Mouse (Mus musculus): ENCODE data around the gene Arid4a. TPM values are rescaled to one million over a fixed set of nuclear protein-coding genes. Genes with fewer than 3 reads are reported as not detected.
A peak's percentile ranks its signal among the peaks of the same experiment; 100 is the strongest.

Gene Arid4a
- polyA plus RNA-seq, 1 experiment from 2014 or later, result 31.6 TPM

DNA sequence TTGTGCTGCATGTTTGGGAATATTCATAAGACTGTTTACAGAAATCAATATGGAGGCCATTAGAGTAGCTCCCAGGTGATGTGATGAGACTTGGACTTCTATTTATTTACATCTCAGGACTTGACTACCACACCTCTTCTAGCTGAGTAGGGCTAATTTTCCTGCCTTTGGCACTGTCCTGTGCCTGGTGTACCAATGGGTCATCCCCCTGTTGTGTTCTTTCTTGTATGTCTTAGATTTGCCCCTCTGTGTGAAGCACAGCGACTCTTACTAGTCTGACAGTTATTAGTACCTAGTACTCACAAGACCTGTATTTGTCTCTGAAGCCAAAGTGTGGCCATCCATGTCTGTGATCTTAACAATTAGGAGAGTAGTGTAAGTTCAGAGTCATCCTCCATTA lies 26.7 kb downstream of the Arid4a start:
- Histone ChIP-seq H3K36me3 (ENCODE audit: control insufficient read depth, insufficient read depth, low read length) (peaks cover 28% of the 10 kb centered on the region), H3K27ac (ENCODE audit: low read depth, low read length) (no peak overlapping the region), H3K27me3 (replicated peaks; ENCODE audit: control insufficient read depth, insufficient read depth, low read length) (no peaks in the 10 kb centered on the region), H3K4me1 (replicated peaks; ENCODE audit: control insufficient read depth, insufficient read depth, low read length) (no peaks in the 10 kb centered on the region), H3K4me2 (no peak overlapping the region), H3K9me3 (ENCODE audit: control insufficient read depth, low read length) (no peaks in the 10 kb centered on the region), H3K4me3 (ENCODE audit: low read depth, low read length) (no peak overlapping the region), H3K9ac (ENCODE audit: low read depth, low read length) (no peak overlapping the region)
- 98% methylated on average over 1 of the region's 1 CpGs for WGBS
- DNase-seq (ENCODE audit: low spot score), result no peak
- ATAC-seq (replicated peaks; ENCODE audit: low FRiP score), result no peak

DNA sequence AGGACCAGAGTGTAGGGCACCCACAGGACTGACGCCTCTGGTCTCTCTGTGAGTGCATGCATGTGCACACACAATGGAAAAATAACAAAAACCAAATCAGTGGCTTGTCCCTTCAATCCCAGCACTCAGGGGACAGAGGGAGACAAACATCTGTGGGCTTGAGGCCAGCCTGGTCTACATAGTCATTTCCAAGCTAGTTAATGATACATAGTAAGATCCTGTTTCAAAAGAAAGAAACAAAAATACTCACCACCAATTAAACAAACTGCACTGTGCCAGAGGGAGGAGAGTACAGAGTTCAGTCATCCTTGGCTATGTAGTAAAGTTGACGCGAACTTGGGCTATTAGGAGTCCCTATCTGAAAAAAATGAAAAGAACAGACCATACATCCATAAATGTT lies 27.8 kb downstream of the Arid4a start:
- peaks cover 24% of the 10 kb centered on the region for H3K36me3 ChIP-seq (ENCODE audit: control insufficient read depth, insufficient read depth, low read length)
- no peak for DNase-seq (ENCODE audit: low spot score)

DNA sequence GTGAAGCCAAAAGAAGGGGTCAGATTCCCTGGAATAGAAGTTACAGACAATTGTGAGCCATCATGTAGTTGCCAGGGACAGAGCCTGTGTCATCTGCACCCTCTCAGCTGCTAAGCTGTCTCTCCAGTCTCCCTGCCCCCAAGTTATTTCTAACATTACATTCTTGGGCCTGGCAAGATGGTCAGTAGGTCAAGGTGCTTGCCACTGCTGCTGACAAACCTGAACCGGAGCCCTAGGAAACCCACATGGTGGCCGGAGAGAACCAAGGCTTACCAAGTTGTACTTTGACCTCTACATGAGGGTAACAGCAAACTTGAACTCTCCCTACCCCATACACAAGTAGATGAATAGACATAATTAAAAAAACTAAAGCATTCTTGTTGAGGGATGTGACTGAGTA lies 28.7 kb downstream of the Arid4a start:
- Histone ChIP-seq H3K4me1 (replicated peaks; ENCODE audit: control insufficient read depth, insufficient read depth, low read length) (no peaks in the 10 kb centered on the region), H3K9ac (ENCODE audit: low read depth, low read length) (no peak overlapping the region), H3K27me3 (replicated peaks; ENCODE audit: control insufficient read depth, insufficient read depth, low read length) (no peaks in the 10 kb centered on the region), H3K4me3 (ENCODE audit: low read depth, low read length) (no peak overlapping the region), H3K9me3 (ENCODE audit: control insufficient read depth, low read length) (no peaks in the 10 kb centered on the region), H3K36me3 (ENCODE audit: control insufficient read depth, insufficient read depth, low read length) (peaks cover 22% of the 10 kb centered on the region), H3K4me2 (no peak overlapping the region), H3K27ac (ENCODE audit: low read depth, low read length) (no peak overlapping the region)
- DNase-seq (ENCODE audit: low spot score) (no peak), ATAC-seq (replicated peaks; ENCODE audit: low FRiP score) (no peak)
- 91% methylated on average over 2 of the region's 2 CpGs for WGBS

More for the DNA sequence above, 27.8 kb downstream of the Arid4a start:
- Histone ChIP-seq H3K27me3 (replicated peaks; ENCODE audit: control insufficient read depth, insufficient read depth, low read length) (no peaks in the 10 kb centered on the region), H3K4me1 (replicated peaks; ENCODE audit: control insufficient read depth, insufficient read depth, low read length) (no peaks in the 10 kb centered on the region), H3K4me3 (ENCODE audit: low read depth, low read length) (no peak overlapping the region), H3K9ac (ENCODE audit: low read depth, low read length) (no peak overlapping the region), H3K4me2 (no peak overlapping the region), H3K9me3 (ENCODE audit: control insufficient read depth, low read length) (no peaks in the 10 kb centered on the region), H3K27ac (ENCODE audit: low read depth, low read length) (no peak overlapping the region)
- ATAC-seq (replicated peaks; ENCODE audit: low FRiP score), result no peak
- 91% methylated on average over 3 of the region's 3 CpGs for WGBS

DNA sequence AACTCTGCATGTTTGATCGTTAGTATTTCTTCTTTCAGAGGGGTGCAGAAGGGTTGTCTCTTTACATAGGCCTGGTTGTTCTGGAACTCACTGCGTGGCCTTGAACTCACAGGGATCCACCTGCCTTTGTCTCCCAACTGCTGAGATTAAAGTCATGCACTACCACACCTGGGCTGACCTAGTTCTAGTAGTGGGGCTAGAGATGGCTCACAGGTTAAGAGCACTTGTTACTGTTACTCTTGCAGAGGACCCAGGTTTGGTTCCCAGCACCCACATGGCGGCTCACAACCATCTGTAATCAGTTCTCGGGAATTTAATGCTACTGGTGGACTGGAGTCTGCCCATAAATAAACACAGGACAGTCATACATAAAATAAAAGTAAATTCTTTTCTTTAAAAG lies 30.7 kb downstream of the Arid4a start:
- Histone ChIP-seq H3K4me2 (no peak overlapping the region), H3K9ac (ENCODE audit: low read depth, low read length) (no peak overlapping the region), H3K4me1 (replicated peaks; ENCODE audit: control insufficient read depth, insufficient read depth, low read length) (no peaks in the 10 kb centered on the region), H3K4me3 (ENCODE audit: low read depth, low read length) (no peak overlapping the region), H3K9me3 (ENCODE audit: control insufficient read depth, low read length) (no peaks in the 10 kb centered on the region), H3K36me3 (ENCODE audit: control insufficient read depth, insufficient read depth, low read length) (peaks cover 15% of the 10 kb centered on the region), H3K27me3 (replicated peaks; ENCODE audit: control insufficient read depth, insufficient read depth, low read length) (no peaks in the 10 kb centered on the region), H3K27ac (ENCODE audit: low read depth, low read length) (no peak overlapping the region)
- no peak for DNase-seq (ENCODE audit: low spot score)
- ATAC-seq (replicated peaks; ENCODE audit: low FRiP score), result no peak
- 95% methylated on average over 4 of the region's 4 CpGs for WGBS

DNA sequence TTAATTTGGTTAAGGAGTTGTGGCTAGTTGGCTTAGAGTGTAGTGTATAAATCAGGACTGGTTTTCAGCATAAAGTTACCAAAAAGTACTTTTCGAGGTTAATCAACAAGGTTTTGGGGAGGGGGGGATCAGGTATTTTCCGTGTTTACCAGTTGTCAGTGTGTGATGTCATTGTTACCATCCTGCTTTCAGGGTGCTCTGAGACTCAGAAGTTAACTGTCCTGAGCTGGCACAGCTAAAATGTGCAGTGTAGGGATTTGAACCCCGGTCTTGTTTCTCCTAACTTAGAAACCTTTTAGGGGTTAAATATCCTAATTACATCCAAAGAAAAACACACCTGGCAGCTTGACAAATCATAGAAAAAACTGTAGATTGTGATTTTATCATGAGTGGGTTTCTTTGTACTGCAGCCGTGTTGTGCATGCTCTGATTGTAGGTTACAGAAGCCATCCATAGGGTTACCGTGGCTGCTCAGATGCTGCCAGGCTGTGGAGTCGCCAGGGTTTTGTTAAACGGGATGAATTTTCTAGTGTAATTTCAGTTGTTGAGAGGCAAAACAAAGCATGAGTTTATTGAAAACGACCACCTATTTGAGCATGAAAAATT lies 31.8 kb downstream of the Arid4a start:
- WGBS, result 85% methylated on average over 8 of the region's 8 CpGs
- no peak for DNase-seq (ENCODE audit: low spot score)

DNA sequence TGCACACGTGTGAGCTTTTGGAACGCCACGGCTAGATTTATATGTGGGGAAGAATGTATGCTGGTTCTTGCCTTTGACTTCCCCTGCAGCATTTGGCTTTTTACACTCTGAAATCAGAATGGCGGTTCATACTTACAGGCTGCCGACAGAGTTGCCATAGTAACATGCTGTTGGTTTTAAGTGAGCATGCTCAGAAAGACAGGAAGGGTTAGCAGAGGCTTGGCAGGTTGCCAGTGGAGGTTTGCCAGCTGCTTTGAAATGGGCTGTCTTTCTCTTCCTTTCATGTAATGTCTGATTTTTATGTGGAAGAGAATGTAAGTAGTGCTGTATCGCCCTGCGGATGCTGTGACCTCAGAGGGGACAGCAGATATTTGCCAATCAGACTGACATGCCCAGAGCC lies 32.3 kb downstream of the Arid4a start:
- H3K4me2 ChIP-seq, result no peak overlapping the region
- H3K9ac ChIP-seq (ENCODE audit: low read depth, low read length), result no peak overlapping the region
- no peaks in the 10 kb centered on the region for H3K27me3 ChIP-seq (replicated peaks; ENCODE audit: control insufficient read depth, insufficient read depth, low read length)
- DNase-seq (ENCODE audit: low spot score) (peak; percentile 60), ATAC-seq (replicated peaks; ENCODE audit: low FRiP score) (no peak; the same call in 1 of the 2 replicates)
- no peaks in the 10 kb centered on the region for H3K9me3 ChIP-seq (ENCODE audit: control insufficient read depth, low read length)
- no peak overlapping the region for H3K27ac ChIP-seq (ENCODE audit: low read depth, low read length)
- WGBS, result 66% methylated on average over 7 of the region's 7 CpGs
- H3K4me3 ChIP-seq (ENCODE audit: low read depth, low read length), result no peak overlapping the region
- H3K4me1 ChIP-seq (replicated peaks; ENCODE audit: control insufficient read depth, insufficient read depth, low read length), result peaks cover 7% of the 10 kb centered on the region; the same call in 1 of the 2 replicates
- H3K36me3 ChIP-seq (ENCODE audit: control insufficient read depth, insufficient read depth, low read length), result peaks cover 15% of the 10 kb centered on the region

More for the DNA sequence above, 31.8 kb downstream of the Arid4a start:
- Histone ChIP-seq H3K9ac (ENCODE audit: low read depth, low read length) (no peak overlapping the region), H3K9me3 (ENCODE audit: control insufficient read depth, low read length) (no peaks in the 10 kb centered on the region), H3K4me2 (no peak overlapping the region), H3K4me1 (replicated peaks; ENCODE audit: control insufficient read depth, insufficient read depth, low read length) (peaks cover 3% of the 10 kb centered on the region; the same call in 1 of the 2 replicates), H3K27me3 (replicated peaks; ENCODE audit: control insufficient read depth, insufficient read depth, low read length) (no peaks in the 10 kb centered on the region), H3K36me3 (ENCODE audit: control insufficient read depth, insufficient read depth, low read length) (peaks cover 15% of the 10 kb centered on the region), H3K4me3 (ENCODE audit: low read depth, low read length) (no peak overlapping the region), H3K27ac (ENCODE audit: low read depth, low read length) (peak overlapping the region; percentile 54; the same call in 1 of the 2 replicates)
- no peak for ATAC-seq (replicated peaks; ENCODE audit: low FRiP score)

DNA sequence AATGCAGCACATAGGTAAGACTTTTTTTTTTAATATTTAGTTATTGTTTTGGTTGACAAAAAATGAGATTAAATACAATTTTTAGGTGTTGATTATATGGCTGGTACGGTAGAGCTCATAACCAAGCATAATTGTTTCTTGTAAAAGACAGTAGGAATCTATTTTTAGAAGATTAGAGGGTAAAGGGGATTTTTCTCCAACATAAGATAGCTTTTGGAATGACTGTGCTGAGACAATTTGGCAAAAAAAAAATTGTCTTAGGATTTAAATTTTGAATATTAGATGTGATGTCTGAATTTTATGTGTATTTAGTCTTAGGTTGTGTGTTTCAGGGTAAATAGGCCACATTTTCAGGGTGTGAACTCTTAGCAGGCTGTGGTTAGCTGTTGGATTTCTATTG lies 32.8 kb downstream of the Arid4a start:
- Histone ChIP-seq H3K9ac (ENCODE audit: low read depth, low read length) (no peak overlapping the region), H3K4me1 (replicated peaks; ENCODE audit: control insufficient read depth, insufficient read depth, low read length) (peaks cover 7% of the 10 kb centered on the region; the same call in 1 of the 2 replicates), H3K9me3 (ENCODE audit: control insufficient read depth, low read length) (no peaks in the 10 kb centered on the region), H3K4me3 (ENCODE audit: low read depth, low read length) (no peak overlapping the region), H3K27ac (ENCODE audit: low read depth, low read length) (no peak overlapping the region), H3K36me3 (ENCODE audit: control insufficient read depth, insufficient read depth, low read length) (peaks cover 15% of the 10 kb centered on the region), H3K4me2 (no peak overlapping the region), H3K27me3 (replicated peaks; ENCODE audit: control insufficient read depth, insufficient read depth, low read length) (no peaks in the 10 kb centered on the region)
- 81% methylated on average over 1 of the region's 1 CpGs for WGBS
- DNase-seq (ENCODE audit: low spot score) (no peak), ATAC-seq (replicated peaks; ENCODE audit: low FRiP score) (no peak)

DNA sequence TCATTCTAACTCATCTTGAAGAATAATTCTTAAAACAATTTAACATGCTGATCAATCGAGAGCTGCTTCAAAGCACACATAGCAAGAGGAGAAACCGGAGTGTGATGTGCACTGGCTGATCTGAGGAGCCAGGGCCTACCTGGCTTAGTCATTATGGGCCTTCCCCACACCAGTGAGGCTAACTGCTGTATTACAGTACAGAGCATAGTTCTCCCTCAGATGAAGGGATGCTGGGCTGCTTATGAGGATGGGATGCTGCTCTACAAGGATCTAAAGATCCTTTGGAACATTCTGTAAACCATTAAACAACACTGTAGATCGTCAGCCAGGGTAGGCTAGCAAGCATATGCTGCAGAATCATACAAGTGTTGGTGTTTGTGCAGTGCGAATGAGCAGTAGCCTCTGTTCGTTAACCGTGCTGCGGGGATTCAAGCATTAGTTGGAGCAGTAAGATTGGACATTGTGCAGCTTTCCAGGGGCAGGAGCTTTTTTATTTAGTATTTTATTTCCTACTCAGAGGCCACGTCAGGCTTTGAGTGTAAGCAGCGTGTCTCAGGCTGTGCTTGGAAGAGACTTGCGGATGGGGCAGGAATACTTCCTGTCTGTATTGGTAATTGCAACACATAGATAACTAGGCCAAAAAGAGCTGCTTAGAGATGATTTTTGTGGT lies 33.9 kb downstream of the Arid4a start:
- DNase-seq (ENCODE audit: low spot score) (no peak), ATAC-seq (replicated peaks; ENCODE audit: low FRiP score) (no peak)
- Histone ChIP-seq H3K27me3 (replicated peaks; ENCODE audit: control insufficient read depth, insufficient read depth, low read length) (no peaks in the 10 kb centered on the region), H3K4me2 (no peak overlapping the region), H3K9me3 (ENCODE audit: control insufficient read depth, low read length) (no peaks in the 10 kb centered on the region), H3K9ac (ENCODE audit: low read depth, low read length) (no peak overlapping the region), H3K27ac (ENCODE audit: low read depth, low read length) (no peak overlapping the region), H3K36me3 (ENCODE audit: control insufficient read depth, insufficient read depth, low read length) (peaks cover 13% of the 10 kb centered on the region), H3K4me1 (replicated peaks; ENCODE audit: control insufficient read depth, insufficient read depth, low read length) (peaks cover 7% of the 10 kb centered on the region; the same call in 1 of the 2 replicates), H3K4me3 (ENCODE audit: low read depth, low read length) (no peak overlapping the region)
- 87% methylated on average over 10 of the region's 10 CpGs for WGBS

DNA sequence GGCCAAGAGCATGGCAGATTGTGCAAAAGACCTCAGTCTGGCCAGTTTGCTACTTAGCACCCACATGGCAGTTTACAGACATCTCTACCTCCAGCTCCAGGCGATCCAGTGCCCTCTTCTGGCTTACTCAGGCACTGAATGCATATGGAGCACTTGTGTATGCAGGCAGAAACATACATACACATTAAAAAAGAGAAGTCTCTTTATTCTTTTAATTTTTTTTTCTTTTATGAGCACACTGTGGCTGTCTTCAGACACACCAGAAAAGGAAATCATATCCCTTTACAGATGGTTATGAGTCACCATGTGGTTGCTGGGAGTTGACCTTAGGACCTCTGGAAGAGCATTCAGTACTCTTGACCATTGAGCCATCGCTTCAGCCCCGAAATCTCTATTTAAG lies 35.3 kb downstream of the Arid4a start:
- H3K4me1 ChIP-seq (replicated peaks; ENCODE audit: control insufficient read depth, insufficient read depth, low read length), result peaks cover 7% of the 10 kb centered on the region; the same call in 1 of the 2 replicates
- H3K27ac ChIP-seq (ENCODE audit: low read depth, low read length), result no peak overlapping the region
- no peak overlapping the region for H3K4me3 ChIP-seq (ENCODE audit: low read depth, low read length)
- 79% methylated on average over 3 of the region's 3 CpGs for WGBS
- no peaks in the 10 kb centered on the region for H3K9me3 ChIP-seq (ENCODE audit: control insufficient read depth, low read length)
- H3K4me2 ChIP-seq, result no peak overlapping the region
- H3K9ac ChIP-seq (ENCODE audit: low read depth, low read length), result no peak overlapping the region
- no peak for DNase-seq (ENCODE audit: low spot score)
- ATAC-seq (replicated peaks; ENCODE audit: low FRiP score), result no peak
- peaks cover 11% of the 10 kb centered on the region for H3K36me3 ChIP-seq (ENCODE audit: control insufficient read depth, insufficient read depth, low read length)
- H3K27me3 ChIP-seq (replicated peaks; ENCODE audit: control insufficient read depth, insufficient read depth, low read length), result no peaks in the 10 kb centered on the region
